Mouse (Mus musculus) urinary bladder, postnatal 25 days (tissue): ENCODE results near the gene Shc3.

Source experiments
- DNase-seq: peaks from one replicate; pipeline ENCODE4 v3.0.0; 2022; ENCODE audit warnings: low spot score

Shc3 gene

GRCm38 (mm10) chr13:51417796-51418195, 151.4 kb downstream of the Shc3 start:
- no peak for DNase-seq

DNA sequence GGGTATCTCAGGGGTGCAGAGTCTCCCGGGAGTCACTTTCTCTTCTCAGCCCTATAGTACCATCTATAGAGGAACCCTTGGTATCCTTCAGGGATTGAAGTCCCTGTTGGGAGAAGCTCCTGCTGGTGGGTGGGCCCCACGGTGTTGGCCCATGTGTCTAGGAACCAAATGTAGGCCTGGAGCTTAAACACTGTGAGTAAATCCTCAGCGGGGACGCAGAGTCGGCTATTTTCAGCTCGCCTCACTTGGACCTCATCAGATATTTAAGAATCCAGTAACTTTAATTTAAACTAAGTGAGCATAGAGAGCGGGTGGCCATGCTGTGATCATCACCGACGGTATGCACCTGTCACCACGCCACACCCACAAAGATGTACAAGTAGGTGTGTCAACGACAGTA, 152.5 kb downstream of the Shc3 start:
- DNase-seq: no peak

DNA sequence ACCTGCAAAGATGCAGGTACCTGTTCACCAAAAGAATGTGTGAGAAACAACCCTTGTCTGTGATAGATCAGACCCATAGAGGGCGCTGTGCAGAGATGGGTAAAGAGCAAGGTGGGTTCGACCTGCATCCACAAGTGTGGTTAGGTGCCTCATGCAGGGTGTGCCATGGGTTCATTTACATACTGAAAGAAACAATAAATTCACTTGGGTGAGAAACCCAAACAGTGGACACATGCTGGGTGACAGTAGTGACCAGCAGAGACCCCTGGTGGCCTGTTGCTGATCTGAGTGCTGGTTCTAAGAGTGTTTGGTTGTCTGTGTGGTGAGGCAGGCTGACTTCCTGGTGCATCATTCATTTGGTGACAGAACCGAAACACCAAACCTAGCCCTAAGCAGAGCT, 155.8 kb downstream of the Shc3 start:
- no peak for DNase-seq

GRCm38 (mm10) chr13:51411696-51412430, 157.4 kb downstream of the Shc3 start:
- DNase-seq: no peak

DNA sequence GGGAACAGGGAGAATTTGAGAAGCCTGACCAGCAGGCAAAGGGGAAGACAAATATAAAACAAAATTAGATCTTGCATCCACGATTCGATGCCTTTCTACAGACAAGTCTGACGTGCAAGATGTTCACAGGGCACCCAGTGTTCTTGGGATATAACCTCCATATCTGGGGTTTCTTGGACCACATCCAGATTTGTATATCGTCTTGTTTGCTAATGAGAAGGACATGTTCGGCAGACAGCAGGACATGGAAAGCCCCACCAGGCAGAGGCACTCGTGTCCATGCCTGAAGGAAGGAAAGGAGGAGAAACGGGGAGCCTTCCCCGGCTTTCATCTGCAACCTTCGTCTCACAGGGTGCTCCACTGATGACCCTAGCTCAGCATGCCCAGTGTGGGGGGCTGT, 158.0 kb downstream of the Shc3 start:
- DNase-seq: no peak

- no peak for DNase-seq
Observed at GRCm38 (mm10) chr13:51409936-51410481, 159.2 kb downstream of the Shc3 start.

GRCm38 (mm10) chr13:51408519-51409001, 160.7 kb downstream of the Shc3 start, which contains the start of gene S1pr3:
Gene S1pr3 (plus strand): TSS chr13:51408639.
- peak; percentile 25 for DNase-seq

- DNase-seq: no peak
Observed at GRCm38 (mm10) chr13:51407541-51408217, 161.5 kb downstream of the Shc3 start.

DNA sequence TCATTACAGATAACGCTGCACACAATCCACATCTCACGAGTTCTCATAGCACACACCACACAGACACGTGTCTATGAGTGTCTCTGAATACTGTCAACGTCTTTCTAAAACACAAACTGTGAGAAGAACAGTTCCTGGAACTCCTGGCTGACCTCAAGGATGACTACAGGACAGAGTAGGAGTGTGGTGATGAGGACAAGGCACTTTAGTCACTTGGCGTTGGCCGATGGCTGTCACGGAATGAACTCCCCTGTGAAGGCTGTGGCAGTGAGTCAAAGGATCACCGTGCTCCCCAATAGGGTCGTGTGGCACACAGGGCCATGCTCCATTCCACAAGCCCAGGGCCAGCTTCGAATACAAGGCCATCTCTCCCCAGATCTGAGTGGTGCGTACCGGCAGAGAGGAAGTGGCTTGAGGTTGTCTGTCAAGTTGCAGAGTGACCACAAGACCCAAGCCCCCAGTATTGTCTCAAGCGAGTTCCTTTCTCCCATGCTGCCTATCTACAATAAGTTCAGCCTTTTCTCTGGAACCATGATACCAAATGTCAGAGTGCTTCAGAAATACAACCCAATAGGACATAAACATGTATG, 163.4 kb downstream of the Shc3 start:
- no peak for DNase-seq

DNA sequence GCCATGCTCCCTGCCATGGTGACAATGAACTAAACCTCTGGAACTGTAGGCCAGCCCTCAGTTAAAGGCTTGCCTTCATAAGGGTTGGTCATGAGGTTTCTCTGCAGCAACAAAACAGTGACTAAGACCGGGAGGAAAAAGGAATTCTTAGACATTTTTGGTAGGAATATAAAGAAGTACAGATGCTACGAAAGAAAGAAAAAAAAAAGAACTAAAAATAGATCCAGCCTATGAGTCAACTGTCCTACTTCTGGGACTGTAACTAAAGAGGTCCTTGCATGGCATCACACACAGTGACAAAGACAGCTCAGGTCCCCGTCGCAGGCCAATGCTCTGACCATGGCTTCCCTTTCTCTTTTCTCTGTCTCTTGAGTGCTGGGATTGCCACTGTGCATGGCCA, 164.7 kb downstream of the Shc3 start:
- DNase-seq: no peak

DNA sequence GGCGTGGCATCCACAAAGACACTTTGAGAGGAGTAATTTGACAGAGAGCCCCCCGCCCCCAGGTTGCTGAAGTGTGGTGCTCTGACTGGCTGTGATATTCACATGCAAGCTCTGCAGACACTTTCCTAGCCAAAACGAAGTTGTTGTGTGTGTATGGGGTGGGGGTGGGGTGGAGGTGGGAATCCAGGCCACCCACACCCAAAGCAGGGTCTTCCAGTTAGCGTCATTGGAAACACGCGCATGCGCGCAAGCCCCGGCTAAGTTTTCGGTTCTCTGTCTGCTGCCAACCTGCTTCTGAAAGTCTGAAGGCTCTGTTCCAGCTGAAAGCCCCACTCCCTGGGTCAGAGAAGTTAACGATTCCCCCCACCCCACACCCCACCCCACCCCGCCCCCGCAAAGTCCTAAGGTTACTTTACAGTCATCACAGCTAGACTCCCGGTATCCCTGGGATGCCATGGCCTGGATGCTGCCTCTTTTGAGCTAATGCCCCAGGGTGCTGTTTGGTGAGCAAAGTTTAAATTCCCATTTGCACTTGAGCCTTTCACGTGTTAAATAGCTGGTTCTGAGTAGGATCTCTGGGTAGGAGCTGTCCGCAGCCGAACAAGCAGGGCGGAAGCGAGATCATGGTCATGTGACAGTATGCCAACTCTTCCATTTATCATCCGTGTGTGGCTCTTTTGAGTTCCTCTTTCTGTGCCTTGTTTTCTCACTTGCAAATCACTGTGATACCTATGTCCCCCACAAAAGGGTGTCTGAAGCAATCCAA, 168.3 kb downstream of the Shc3 start:
- DNase-seq: no peak

GRCm38 (mm10) chr13:51400186-51400719, 169.0 kb downstream of the Shc3 start:
- DNase-seq: no peak

- DNase-seq: no peak
Observed at GRCm38 (mm10) chr13:51399562-51399961, 169.7 kb downstream of the Shc3 start.

GRCm38 (mm10) chr13:51397861-51398260, 171.4 kb downstream of the Shc3 start:
- DNase-seq: no peak

- no peak for DNase-seq
Observed at GRCm38 (mm10) chr13:51392256-51392655, 177.0 kb downstream of the Shc3 start.

GRCm38 (mm10) chr13:51391359-51391916, 177.8 kb downstream of the Shc3 start:
- no peak for DNase-seq

GRCm38 (mm10) chr13:51390398-51390797, 178.8 kb downstream of the Shc3 start:
- DNase-seq: no peak

DNA sequence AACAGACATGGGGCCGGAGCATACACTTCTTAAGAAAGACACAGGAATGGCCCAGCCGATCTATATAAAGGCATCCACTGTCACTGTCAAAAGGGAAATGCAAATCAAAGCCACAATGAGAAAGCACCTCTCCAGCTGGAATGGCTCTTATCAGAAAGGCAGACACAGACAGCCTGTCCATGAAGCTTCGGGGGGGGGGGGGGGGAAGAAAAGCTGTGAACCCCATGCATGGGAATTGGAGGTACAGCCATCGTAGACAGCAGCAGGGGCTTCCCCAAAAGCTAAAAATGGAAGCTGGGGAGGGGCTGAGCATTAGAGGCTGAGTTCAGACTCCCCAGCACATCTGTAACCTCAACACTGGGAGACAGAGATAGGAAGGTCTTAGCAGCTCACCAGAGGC, 181.3 kb downstream of the Shc3 start:
- DNase-seq: no peak

GRCm38 (mm10) chr13:51384899-51385298, 184.3 kb downstream of the Shc3 start:
- no peak for DNase-seq

DNA sequence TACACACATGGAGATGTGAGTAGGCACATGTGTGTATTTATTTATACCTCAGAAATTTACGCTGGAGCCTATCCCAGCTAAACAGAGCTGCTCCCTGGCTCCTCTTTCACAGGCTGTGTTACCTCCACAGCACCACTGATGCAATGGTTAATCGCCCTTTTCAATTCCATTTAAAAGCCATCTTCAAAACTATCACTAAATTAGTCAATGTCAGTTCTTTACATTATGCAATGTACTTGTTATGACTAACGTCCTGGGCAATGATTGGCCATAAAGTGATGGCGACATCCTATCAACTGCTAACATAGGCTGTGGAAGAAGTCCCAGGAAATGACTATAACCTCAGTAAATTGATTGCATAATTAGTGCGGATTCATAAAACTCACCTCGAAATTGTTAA, 187.7 kb downstream of the Shc3 start:
- no peak for DNase-seq
